Mouse (Mus musculus): ENCODE measurements around the gene Thsd4. TPM values are rescaled to one million over a fixed set of nuclear protein-coding genes. Genes with fewer than 3 reads are reported as not detected.

The Thsd4 gene
- polyA plus RNA-seq, 1 experiment from 2014 or later: 5.6 TPM

- DNase-seq (no peak), ATAC-seq (ENCODE audit: low FRiP score, low TSS enrichment) (no peak)
- Histone ChIP-seq H3K27me3 (ENCODE audit: control insufficient read depth, insufficient read depth, low read length) (no peaks in the 10 kb centered on the region), H3K4me3 (replicated peaks; ENCODE audit: low read depth, low read length) (no peak overlapping the region), H3K9me3 (ENCODE audit: control insufficient read depth, low read length) (no peaks in the 10 kb centered on the region), H3K36me3 (ENCODE audit: control insufficient read depth, insufficient read depth, low read length) (no peaks in the 10 kb centered on the region), H3K27ac (replicated peaks; ENCODE audit: low read depth, low read length) (no peak overlapping the region), H3K4me2 (ENCODE audit: low read length) (no peak overlapping the region), H3K4me1 (ENCODE audit: control insufficient read depth, insufficient read depth, low read length) (peaks cover 2% of the 10 kb centered on the region; the same call in 1 of the 2 replicates), H3K9ac (replicated peaks; ENCODE audit: low read length) (no peak overlapping the region)
- 84% methylated on average over 6 of the region's 6 CpGs for WGBS
Observed at GRCm38 (mm10) chr9:60218396-60218795, 303.4 kb downstream of the Thsd4 start.

- no peaks in the 10 kb centered on the region for H3K9me3 ChIP-seq (ENCODE audit: control insufficient read depth, low read length)
- ATAC-seq (ENCODE audit: low FRiP score, low TSS enrichment) (no peak), DNase-seq (no peak)
- H3K4me2 ChIP-seq (ENCODE audit: low read length): no peak overlapping the region
- H3K27ac ChIP-seq (replicated peaks; ENCODE audit: low read depth, low read length): no peak overlapping the region
- H3K4me1 ChIP-seq (ENCODE audit: control insufficient read depth, insufficient read depth, low read length): no peaks in the 10 kb centered on the region
- no peak overlapping the region for H3K9ac ChIP-seq (replicated peaks; ENCODE audit: low read length)
- H3K4me3 ChIP-seq (replicated peaks; ENCODE audit: low read depth, low read length): no peak overlapping the region
- no peaks in the 10 kb centered on the region for H3K36me3 ChIP-seq (ENCODE audit: control insufficient read depth, insufficient read depth, low read length)
- H3K27me3 ChIP-seq (ENCODE audit: control insufficient read depth, insufficient read depth, low read length): no peaks in the 10 kb centered on the region
- WGBS: 90% methylated on average over 6 of the region's 6 CpGs
Observed at GRCm38 (mm10) chr9:60216029-60216428, 305.8 kb downstream of the Thsd4 start.

- whole genome bisulfite sequencing: 97% methylated on average over 1 of the region's 1 CpGs
- no peak overlapping the region for H3K4me2 ChIP-seq (ENCODE audit: low read length)
- no peaks in the 10 kb centered on the region for H3K27me3 ChIP-seq (ENCODE audit: control insufficient read depth, insufficient read depth, low read length)
- H3K27ac ChIP-seq (replicated peaks; ENCODE audit: low read depth, low read length): no peak overlapping the region
- H3K4me1 ChIP-seq (ENCODE audit: control insufficient read depth, insufficient read depth, low read length): no peaks in the 10 kb centered on the region
- H3K4me3 ChIP-seq (replicated peaks; ENCODE audit: low read depth, low read length): no peak overlapping the region
- H3K36me3 ChIP-seq (ENCODE audit: control insufficient read depth, insufficient read depth, low read length): no peaks in the 10 kb centered on the region
- no peaks in the 10 kb centered on the region for H3K9me3 ChIP-seq (ENCODE audit: control insufficient read depth, low read length)
- H3K9ac ChIP-seq (replicated peaks; ENCODE audit: low read length): no peak overlapping the region
- DNase-seq: no peak
- no peak for ATAC-seq (ENCODE audit: low FRiP score, low TSS enrichment)
Observed at GRCm38 (mm10) chr9:60213111-60213510, 308.7 kb downstream of the Thsd4 start.

- H3K4me2 ChIP-seq (ENCODE audit: low read length): no peak overlapping the region
- no peak overlapping the region for H3K4me3 ChIP-seq (replicated peaks; ENCODE audit: low read depth, low read length)
- no peaks in the 10 kb centered on the region for H3K36me3 ChIP-seq (ENCODE audit: control insufficient read depth, insufficient read depth, low read length)
- DNase-seq (no peak), ATAC-seq (ENCODE audit: low FRiP score, low TSS enrichment) (no peak)
- no peaks in the 10 kb centered on the region for H3K27me3 ChIP-seq (ENCODE audit: control insufficient read depth, insufficient read depth, low read length)
- H3K4me1 ChIP-seq (ENCODE audit: control insufficient read depth, insufficient read depth, low read length): no peaks in the 10 kb centered on the region
- H3K9ac ChIP-seq (replicated peaks; ENCODE audit: low read length): no peak overlapping the region
- no peak overlapping the region for H3K27ac ChIP-seq (replicated peaks; ENCODE audit: low read depth, low read length)
- WGBS: 91% methylated on average over 1 of the region's 1 CpGs
- H3K9me3 ChIP-seq (ENCODE audit: control insufficient read depth, low read length): no peaks in the 10 kb centered on the region
Observed at GRCm38 (mm10) chr9:60208843-60209242, 313.0 kb downstream of the Thsd4 start.

GRCm38 (mm10) chr9:60203141-60203540 is 318.7 kb downstream of the Thsd4 start:
- Histone ChIP-seq H3K9me3 (ENCODE audit: control insufficient read depth, low read length) (no peaks in the 10 kb centered on the region), H3K4me1 (ENCODE audit: control insufficient read depth, insufficient read depth, low read length) (peaks cover 8% of the 10 kb centered on the region), H3K4me3 (replicated peaks; ENCODE audit: low read depth, low read length) (no peak overlapping the region), H3K36me3 (ENCODE audit: control insufficient read depth, insufficient read depth, low read length) (no peaks in the 10 kb centered on the region), H3K4me2 (ENCODE audit: low read length) (no peak overlapping the region), H3K27me3 (ENCODE audit: control insufficient read depth, insufficient read depth, low read length) (no peaks in the 10 kb centered on the region), H3K9ac (replicated peaks; ENCODE audit: low read length) (no peak overlapping the region), H3K27ac (replicated peaks; ENCODE audit: low read depth, low read length) (no peak overlapping the region)
- ATAC-seq (ENCODE audit: low FRiP score, low TSS enrichment) (no peak), DNase-seq (no peak)
- 89% methylated on average over 7 of the region's 7 CpGs for WGBS

- H3K27me3 ChIP-seq (ENCODE audit: control insufficient read depth, insufficient read depth, low read length): no peaks in the 10 kb centered on the region
- no peak overlapping the region for H3K4me3 ChIP-seq (replicated peaks; ENCODE audit: low read depth, low read length)
- no peak overlapping the region for H3K9ac ChIP-seq (replicated peaks; ENCODE audit: low read length)
- H3K4me1 ChIP-seq (ENCODE audit: control insufficient read depth, insufficient read depth, low read length): peaks cover 8% of the 10 kb centered on the region
- H3K27ac ChIP-seq (replicated peaks; ENCODE audit: low read depth, low read length): no peak overlapping the region
- ATAC-seq (ENCODE audit: low FRiP score, low TSS enrichment) (no peak), DNase-seq (no peak)
- H3K9me3 ChIP-seq (ENCODE audit: control insufficient read depth, low read length): no peaks in the 10 kb centered on the region
- no peak overlapping the region for H3K4me2 ChIP-seq (ENCODE audit: low read length)
- no peaks in the 10 kb centered on the region for H3K36me3 ChIP-seq (ENCODE audit: control insufficient read depth, insufficient read depth, low read length)
- 82% methylated on average over 2 of the region's 2 CpGs for WGBS
Observed at GRCm38 (mm10) chr9:60200436-60200835, 321.4 kb downstream of the Thsd4 start.

GRCm38 (mm10) chr9:60198530-60199200 is 323.2 kb downstream of the Thsd4 start:
- ATAC-seq (ENCODE audit: low FRiP score, low TSS enrichment) (no peak), DNase-seq (no peak)
- Histone ChIP-seq H3K36me3 (ENCODE audit: control insufficient read depth, insufficient read depth, low read length) (no peaks in the 10 kb centered on the region), H3K9ac (replicated peaks; ENCODE audit: low read length) (no peak overlapping the region), H3K4me3 (replicated peaks; ENCODE audit: low read depth, low read length) (no peak overlapping the region), H3K4me1 (ENCODE audit: control insufficient read depth, insufficient read depth, low read length) (peaks cover 8% of the 10 kb centered on the region), H3K4me2 (ENCODE audit: low read length) (no peak overlapping the region), H3K9me3 (ENCODE audit: control insufficient read depth, low read length) (no peaks in the 10 kb centered on the region), H3K27ac (replicated peaks; ENCODE audit: low read depth, low read length) (no peak overlapping the region), H3K27me3 (ENCODE audit: control insufficient read depth, insufficient read depth, low read length) (no peaks in the 10 kb centered on the region)
- 92% methylated on average over 12 of the region's 12 CpGs for WGBS

GRCm38 (mm10) chr9:60195502-60195901 is 326.3 kb downstream of the Thsd4 start:
- Histone ChIP-seq H3K9ac (replicated peaks; ENCODE audit: low read length) (no peak overlapping the region), H3K36me3 (ENCODE audit: control insufficient read depth, insufficient read depth, low read length) (no peaks in the 10 kb centered on the region), H3K4me2 (ENCODE audit: low read length) (no peak overlapping the region), H3K4me3 (replicated peaks; ENCODE audit: low read depth, low read length) (no peak overlapping the region), H3K9me3 (ENCODE audit: control insufficient read depth, low read length) (no peaks in the 10 kb centered on the region), H3K27ac (replicated peaks; ENCODE audit: low read depth, low read length) (no peak overlapping the region), H3K4me1 (ENCODE audit: control insufficient read depth, insufficient read depth, low read length) (no peaks in the 10 kb centered on the region), H3K27me3 (ENCODE audit: control insufficient read depth, insufficient read depth, low read length) (no peaks in the 10 kb centered on the region)
- 72% methylated on average over 2 of the region's 2 CpGs for WGBS
- DNase-seq: no peak
- no peak for ATAC-seq (ENCODE audit: low FRiP score, low TSS enrichment)

- H3K4me1 ChIP-seq (ENCODE audit: control insufficient read depth, insufficient read depth, low read length): no peaks in the 10 kb centered on the region
- H3K27me3 ChIP-seq (ENCODE audit: control insufficient read depth, insufficient read depth, low read length): no peaks in the 10 kb centered on the region
- H3K4me3 ChIP-seq (replicated peaks; ENCODE audit: low read depth, low read length): no peak overlapping the region
- H3K27ac ChIP-seq (replicated peaks; ENCODE audit: low read depth, low read length): no peak overlapping the region
- no peaks in the 10 kb centered on the region for H3K36me3 ChIP-seq (ENCODE audit: control insufficient read depth, insufficient read depth, low read length)
- no peak overlapping the region for H3K4me2 ChIP-seq (ENCODE audit: low read length)
- 55% methylated on average over 6 of the region's 6 CpGs for WGBS
- ATAC-seq (ENCODE audit: low FRiP score, low TSS enrichment) (no peak), DNase-seq (no peak)
- H3K9me3 ChIP-seq (ENCODE audit: control insufficient read depth, low read length): no peaks in the 10 kb centered on the region
- H3K9ac ChIP-seq (replicated peaks; ENCODE audit: low read length): no peak overlapping the region
Observed at GRCm38 (mm10) chr9:60194905-60195304, 326.9 kb downstream of the Thsd4 start.

All from midbrain, embryonic 14.5 days (tissue).